Mouse (Mus musculus) T-cell, adult 2 months (primary cell): Measurements from ENCODE around the gene Lgals3.

Experiments
- DNase-seq: peaks from one replicate; pipeline ENCODE4 v3.0.0; 2022; ENCODE audit warnings: low spot score

Gene Lgals3

DNA sequence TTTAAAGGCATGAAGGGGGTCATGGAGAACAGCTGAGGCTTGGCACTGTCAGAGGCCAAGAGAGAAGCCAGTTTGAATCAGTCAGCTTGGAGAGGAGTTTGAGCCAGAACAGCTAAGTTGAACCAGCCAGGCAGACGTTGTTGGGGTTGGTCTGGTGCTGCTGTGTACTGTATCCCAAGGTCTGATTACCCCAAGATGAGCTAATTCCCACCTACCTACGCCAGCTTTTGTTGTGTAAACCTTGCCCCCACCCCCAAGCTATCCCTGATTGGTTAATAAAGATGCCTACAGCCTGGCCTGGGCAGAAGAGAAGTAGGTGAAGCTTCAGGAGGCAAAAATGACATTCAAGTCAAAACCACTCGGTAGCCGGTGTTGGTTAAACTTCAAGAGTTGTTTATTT, 54.9 kb downstream of the Lgals3 start:
- no peak for DNase-seq

DNA sequence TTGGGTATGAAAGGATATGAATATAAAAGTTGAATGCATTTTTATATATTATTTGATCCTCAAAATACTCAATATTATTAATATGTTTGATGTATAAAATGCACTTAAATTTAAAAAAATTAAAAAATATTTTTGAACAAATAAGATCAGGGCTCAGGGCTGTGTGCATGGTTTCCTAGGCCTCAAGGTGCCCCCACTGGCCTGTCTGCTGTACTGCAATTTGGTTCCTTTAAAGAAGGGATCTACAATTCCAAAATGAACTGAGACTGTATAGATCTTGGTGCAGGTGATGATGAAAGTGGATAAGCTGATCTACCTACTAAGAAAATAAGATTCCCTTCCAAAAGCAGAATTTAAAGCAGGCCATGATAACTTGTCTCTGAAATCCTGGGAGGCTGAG, 65.4 kb downstream of the Lgals3 start:
- DNase-seq = no peak
